Mouse (Mus musculus): ENCODE data around the gene Mfap2. TPM values are rescaled to one million over a fixed set of nuclear protein-coding genes. Genes with fewer than 3 reads are reported as not detected.

Mfap2 gene
- total RNA-seq, 1 experiment from 2014 or later, result not detected

- ATAC-seq (ENCODE audit: extremely low read depth, insufficient number of reproducible peaks, low FRiP score, poor library complexity, severe bottlenecking), result no peak
These were observed 7.6 kb downstream of the Mfap2 start for GRCm38 (mm10) chr4:141017657-141018436.

DNA sequence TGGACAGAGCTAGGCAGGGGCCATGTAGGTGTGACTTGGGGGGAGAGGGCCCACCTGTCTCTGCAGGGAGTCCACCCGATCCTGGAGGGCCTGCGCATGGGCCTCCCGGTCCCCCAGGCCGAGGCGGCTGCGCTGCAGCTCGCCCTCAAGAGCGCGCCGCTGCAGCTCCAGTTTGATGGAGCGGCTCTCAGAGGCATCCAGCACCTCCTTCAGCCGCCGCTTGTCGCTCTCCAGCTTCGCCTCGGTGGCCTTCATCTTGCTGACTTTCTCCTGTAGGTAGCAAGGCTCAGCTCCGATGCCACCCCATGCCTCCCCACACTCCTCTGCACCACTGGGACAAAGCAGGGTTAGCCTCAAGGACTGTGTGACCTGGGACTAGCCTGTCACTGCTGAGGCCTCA, 10.0 kb downstream of the Mfap2 start:
- no peak for ATAC-seq (ENCODE audit: extremely low read depth, insufficient number of reproducible peaks, low FRiP score, poor library complexity, severe bottlenecking)

DNA sequence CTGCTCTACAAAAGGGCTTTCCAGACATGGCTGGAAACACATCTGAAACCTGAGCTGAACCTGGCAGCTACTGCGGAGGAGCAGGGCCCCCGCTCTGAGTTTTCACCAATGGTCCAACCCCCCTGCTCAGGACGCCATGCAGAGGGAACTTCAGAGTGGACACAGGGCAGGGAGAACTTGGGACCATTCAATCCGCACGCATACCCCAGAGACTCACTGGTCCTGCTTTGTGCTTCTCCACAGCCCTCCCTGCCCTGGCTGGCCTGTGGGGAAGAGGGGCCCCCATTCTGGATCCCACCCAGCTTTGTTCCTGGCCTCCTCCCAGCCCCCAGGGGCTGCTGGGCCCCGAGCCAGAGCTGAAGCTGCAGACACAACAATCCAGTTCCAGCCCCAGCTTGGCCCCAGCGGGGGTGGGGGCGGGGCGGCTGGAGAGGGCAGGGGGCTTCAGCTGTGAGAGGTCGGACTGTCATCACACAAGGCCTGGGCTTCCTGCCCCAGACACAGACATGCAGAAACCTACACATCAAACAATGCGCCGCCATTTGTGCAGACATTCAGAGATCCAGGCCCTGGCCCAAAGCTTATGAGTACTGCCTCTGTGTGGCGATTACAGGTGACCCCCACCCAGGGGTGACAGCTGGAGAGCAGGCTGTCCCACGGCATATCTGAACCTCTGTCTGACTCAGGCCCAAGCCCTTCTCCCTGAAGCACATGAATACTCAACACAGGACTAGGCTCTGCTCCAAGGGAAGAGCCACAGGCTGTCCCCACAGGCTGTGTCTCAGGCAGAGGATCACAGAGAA, 10.8 kb downstream of the Mfap2 start:
- no peak for ATAC-seq (ENCODE audit: extremely low read depth, insufficient number of reproducible peaks, low FRiP score, poor library complexity, severe bottlenecking)

DNA sequence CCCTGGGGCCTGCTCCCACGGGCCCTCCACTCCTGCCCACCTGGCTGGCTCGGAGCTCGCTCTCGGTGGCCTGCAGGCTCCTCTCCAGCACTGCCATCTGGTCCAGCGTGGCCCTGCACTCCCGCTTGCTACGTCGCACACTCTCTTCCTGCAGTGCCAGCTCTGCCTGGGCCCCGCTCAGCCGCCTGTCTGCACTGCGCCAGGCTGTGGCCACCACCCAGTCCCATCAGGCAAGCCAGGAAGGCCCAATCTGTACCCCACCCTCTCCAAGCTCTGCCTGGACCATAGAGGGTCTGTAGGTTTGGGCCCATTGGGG, 11.4 kb downstream of the Mfap2 start:
- no peak for ATAC-seq (ENCODE audit: extremely low read depth, insufficient number of reproducible peaks, low FRiP score, poor library complexity, severe bottlenecking)

GRCm38 (mm10) chr4:141024052-141024451, 13.8 kb downstream of the Mfap2 start:
- ATAC-seq (ENCODE audit: extremely low read depth, insufficient number of reproducible peaks, low FRiP score, poor library complexity, severe bottlenecking), result no peak

DNA sequence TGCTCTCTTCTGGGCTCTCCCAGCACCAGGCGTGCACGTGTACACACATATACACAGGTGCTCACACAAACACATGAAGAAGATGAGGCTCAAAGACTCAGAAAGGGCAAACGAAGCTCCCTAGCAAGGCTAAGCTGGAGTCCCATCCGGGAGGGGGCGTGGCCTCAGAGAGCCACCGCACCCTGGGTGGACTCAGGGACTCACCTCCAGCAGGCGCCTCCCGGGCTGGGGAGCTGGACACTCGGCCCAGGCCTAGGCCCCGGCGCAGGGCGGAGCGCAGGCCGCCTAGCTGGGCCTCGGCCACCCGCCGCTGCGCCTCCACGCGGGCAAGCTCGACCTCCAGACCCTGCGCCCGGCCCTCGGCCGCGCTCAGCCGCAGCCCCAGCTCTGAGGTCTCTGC, 14.8 kb downstream of the Mfap2 start:
- ATAC-seq (ENCODE audit: extremely low read depth, insufficient number of reproducible peaks, low FRiP score, poor library complexity, severe bottlenecking), result no peak

- ATAC-seq (ENCODE audit: extremely low read depth, insufficient number of reproducible peaks, low FRiP score, poor library complexity, severe bottlenecking), result no peak
These were observed 20.5 kb downstream of the Mfap2 start for GRCm38 (mm10) chr4:141030541-141031206.

DNA sequence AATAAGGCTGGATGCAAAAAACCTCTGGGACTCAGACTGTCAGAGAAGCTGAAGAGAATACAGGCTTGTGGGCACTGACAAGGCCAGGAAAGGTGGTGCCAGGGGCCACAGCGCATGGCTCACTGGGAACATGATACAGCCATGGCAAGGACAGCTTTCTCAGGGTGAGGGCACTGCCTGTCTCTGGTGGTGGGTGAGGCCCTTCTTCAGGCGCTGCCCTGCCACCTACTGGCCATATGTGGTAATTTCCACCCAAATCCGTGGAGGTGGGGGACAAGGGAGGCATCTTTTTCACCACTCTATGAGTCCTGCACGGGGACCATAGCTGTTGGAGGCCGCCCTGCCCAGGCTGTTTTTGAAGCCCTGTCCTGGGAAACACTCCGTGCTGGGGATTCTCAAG, 21.5 kb downstream of the Mfap2 start:
- peak; percentile 79 for ATAC-seq (ENCODE audit: extremely low read depth, insufficient number of reproducible peaks, low FRiP score, poor library complexity, severe bottlenecking)

DNA sequence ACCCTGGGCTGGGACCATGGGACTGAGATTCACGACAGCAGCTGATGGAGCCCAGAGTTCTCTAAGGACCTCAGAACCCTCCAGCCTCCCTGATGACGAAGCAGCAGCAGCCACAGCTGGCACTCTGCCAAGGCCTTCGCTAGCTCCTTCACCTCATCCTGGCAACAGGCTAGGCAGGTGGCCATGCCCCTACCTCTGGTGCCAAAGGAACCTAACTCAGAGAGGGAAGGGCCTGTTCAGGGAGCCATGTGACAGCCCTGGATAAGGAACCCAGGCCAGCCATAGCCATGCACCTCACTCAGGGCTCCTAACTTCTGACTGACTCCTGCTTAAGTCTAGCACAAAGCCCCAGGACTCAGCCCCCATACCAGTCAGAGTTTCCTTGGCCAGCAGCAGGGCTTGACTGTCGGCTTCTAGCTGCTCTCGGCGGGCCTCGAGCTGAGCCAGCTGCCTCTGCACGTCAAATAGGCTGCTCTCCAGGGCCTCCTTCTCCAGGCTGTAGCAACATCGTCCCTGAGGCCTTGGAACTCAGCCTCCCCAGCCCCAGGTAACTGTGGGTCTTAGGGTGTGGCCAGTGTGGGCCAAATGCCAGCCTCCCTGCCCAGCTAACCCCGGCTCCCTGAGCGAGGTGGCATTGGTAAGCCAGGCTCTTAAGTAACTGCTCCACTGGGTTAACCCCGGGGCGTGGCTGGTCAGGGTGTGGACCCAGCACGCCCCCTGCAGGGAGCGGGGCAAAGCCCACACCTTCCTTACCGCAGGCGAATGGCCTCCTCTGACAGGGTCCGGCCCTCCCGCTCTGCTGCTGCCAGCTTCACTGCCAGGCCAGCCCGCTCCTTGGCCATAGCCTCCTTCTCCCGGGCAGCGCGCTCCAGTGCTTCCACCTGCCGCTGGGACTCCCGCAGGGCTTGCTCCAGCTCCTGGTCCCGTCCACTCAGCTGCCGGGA, 23.7 kb downstream of the Mfap2 start:
- ATAC-seq (ENCODE audit: extremely low read depth, insufficient number of reproducible peaks, low FRiP score, poor library complexity, severe bottlenecking), result no peak

DNA sequence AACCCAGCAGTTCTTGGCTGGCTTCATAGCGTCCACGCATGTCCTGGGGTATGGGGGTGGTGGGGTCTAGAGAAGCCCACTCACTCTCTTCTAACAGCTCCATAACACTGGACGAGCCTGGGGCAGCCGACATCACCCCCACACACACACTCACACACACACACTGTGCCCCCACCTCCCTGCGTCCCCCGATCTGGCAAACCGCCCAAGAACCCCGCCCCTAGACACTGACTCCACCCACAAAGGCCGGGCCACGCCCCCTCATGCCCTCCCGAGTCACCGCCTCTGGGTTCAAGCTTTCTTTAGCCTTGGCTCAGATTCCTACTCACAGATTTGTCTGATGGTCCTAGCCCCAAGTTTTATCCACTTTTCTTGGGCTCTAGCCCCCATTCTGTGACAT, 30.9 kb downstream of the Mfap2 start:
- no peak for ATAC-seq (ENCODE audit: extremely low read depth, insufficient number of reproducible peaks, low FRiP score, poor library complexity, severe bottlenecking)

- peak; percentile 52; the same call in 1 of the 2 replicates for ATAC-seq (ENCODE audit: extremely low read depth, insufficient number of reproducible peaks, low FRiP score, poor library complexity, severe bottlenecking)
These were observed 34.6 kb downstream of the Mfap2 start for GRCm38 (mm10) chr4:141044816-141045215.

DNA sequence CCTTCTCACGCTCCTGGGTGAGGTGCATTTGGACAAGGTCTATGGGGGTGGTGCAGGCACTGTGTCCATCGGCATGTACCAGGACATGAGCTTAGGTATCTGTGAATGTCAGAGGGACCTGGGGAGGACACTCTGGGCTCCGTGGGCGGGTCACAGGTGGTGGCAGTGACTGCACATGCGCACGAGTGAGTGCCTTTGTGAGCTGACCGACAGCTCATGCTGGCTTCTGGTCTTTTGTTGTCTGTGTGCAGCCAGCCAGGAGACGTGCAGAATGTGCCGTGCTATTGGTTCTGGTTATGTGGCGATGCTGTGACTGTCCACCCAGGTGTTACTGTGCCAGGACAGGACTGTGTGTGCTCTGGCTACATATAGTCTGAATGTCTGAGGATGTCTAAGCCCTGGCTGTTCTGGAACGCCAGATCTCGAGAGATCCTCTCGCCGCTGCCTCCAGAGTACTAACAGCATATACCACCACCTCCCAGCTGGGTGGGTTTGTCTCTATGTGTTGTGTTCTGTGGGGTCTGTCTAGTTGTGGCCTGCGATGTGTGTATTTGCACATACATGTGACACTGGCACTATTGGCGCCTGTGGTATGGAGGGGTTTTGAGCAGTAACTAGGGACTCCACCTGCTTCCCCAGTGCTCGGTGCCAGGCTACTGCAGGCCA, 38.7 kb downstream of the Mfap2 start:
- no peak for ATAC-seq (ENCODE audit: extremely low read depth, insufficient number of reproducible peaks, low FRiP score, poor library complexity, severe bottlenecking)

DNA sequence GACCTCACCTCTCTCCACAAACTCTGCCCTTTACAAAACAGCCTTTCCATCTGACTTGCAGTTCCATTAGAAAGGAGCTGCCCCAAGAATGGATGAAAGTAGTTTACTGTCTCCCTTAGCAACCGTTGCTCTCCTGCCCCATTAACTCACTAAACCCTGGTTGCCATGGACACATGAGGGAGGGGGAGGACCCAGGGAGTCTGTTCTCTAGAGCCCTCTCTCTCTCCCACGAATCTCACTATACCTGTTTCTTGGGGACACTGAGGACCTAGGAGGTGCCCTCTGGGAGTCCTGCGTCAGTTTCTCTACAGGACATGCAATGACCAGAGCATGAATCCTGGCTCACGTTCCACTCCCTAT, 39.2 kb downstream of the Mfap2 start:
- no peak for ATAC-seq (ENCODE audit: extremely low read depth, insufficient number of reproducible peaks, low FRiP score, poor library complexity, severe bottlenecking)

DNA sequence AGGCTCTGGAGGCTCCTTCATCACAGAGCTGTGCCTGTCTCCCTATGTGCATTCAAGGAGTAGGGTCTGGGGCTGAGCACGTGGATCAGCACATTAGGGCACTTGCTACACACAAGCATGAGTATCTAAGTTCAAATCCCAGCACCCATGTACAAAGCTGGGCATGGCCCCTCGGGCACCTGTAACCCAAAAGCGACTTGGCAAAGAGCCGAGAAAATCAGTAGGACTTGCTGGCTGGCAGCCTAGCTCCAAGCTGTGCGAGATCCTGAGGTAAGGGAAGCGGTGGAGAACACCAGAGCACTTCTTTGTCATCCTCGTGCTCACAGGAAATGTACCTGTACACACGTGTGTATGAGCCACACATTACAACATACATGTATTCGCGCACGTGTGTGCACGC, 42.2 kb downstream of the Mfap2 start:
- ATAC-seq (ENCODE audit: extremely low read depth, insufficient number of reproducible peaks, low FRiP score, poor library complexity, severe bottlenecking), result no peak

- no peak for ATAC-seq (ENCODE audit: extremely low read depth, insufficient number of reproducible peaks, low FRiP score, poor library complexity, severe bottlenecking)
These were observed 42.9 kb downstream of the Mfap2 start for GRCm38 (mm10) chr4:141053138-141053537.

GRCm38 (mm10) chr4:141053568-141054161, 43.4 kb downstream of the Mfap2 start:
- no peak for ATAC-seq (ENCODE audit: extremely low read depth, insufficient number of reproducible peaks, low FRiP score, poor library complexity, severe bottlenecking)

GRCm38 (mm10) chr4:141056970-141057369, 46.8 kb downstream of the Mfap2 start:
- ATAC-seq (ENCODE audit: extremely low read depth, insufficient number of reproducible peaks, low FRiP score, poor library complexity, severe bottlenecking), result no peak

- ATAC-seq (ENCODE audit: extremely low read depth, insufficient number of reproducible peaks, low FRiP score, poor library complexity, severe bottlenecking), result no peak
These were observed 48.6 kb downstream of the Mfap2 start for GRCm38 (mm10) chr4:141058835-141059234.
